Mouse (Mus musculus) left cerebral cortex, postnatal 4 days (tissue): ENCODE measurements around the gene Srsf1. TPM values are rescaled to one million over a fixed set of nuclear protein-coding genes. Genes with fewer than 3 reads are reported as not detected.
"Not testable (repeated sequence)": the region's sequence is repeated elsewhere in the genome, so short reads cannot be mapped to it uniquely, and the experiment has no call there.

Experiments
- DNase-seq: peaks from one replicate; pipeline ENCODE4 v3.0.0-alpha.2; 2022
- intact Hi-C: fragments of 180-260 bp; cut with DNase I; formaldehyde crosslinking; loops from one replicate; pipeline ENCODE4 v1.15.1; 2025
- total RNA-seq, 2 experiments: library from RNA; stranded (reverse); gene quantifications; 2 replicates each; pipeline ENCODE4 v1.2.3; 2021

The Srsf1 gene
- total RNA-seq, 2 experiments from 2014 or later = 261 to 264 TPM

DNA sequence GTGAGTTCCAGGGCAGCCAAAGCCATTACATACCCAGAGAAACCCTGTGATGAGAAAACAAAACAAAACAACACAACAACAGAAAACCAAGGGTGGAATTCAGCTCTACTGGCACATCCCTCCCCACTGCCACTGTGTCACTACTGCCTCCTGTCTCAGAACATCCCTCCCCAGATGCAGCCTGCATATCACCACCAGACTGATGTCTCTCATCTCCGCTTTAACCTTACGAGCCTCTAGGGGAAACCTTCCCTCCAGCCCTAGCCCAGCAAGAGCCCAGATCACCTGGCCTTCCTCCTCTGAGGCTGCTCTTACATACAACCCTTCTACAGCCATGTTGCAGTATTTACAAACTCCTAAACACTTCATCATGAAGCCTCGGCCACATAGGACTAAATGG, 9.8 kb upstream of the Srsf1 start:
- DNase-seq = no peak
- intact Hi-C loops = no loop called here

DNA sequence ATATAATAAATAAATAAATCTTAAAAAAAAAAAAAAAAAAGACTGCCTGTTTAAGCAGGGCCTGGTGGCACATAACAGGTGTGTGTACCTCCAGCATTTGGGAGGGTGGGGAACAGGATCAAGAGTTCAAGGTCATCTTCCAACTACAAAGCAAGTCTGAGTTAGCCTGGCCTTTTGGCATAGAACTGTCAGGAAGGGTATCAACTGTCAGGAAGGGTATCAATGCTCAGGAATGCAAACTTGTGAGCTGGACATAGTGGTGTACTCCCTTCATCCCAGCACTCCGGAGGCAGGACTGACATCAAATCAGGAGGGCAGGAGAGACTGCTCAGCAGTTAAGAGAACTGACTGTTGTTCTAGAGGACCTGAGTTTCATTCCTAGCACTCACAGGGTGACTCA, 8.1 kb upstream of the Srsf1 start:
- no peak for DNase-seq
- intact Hi-C loops = no loop called here

DNA sequence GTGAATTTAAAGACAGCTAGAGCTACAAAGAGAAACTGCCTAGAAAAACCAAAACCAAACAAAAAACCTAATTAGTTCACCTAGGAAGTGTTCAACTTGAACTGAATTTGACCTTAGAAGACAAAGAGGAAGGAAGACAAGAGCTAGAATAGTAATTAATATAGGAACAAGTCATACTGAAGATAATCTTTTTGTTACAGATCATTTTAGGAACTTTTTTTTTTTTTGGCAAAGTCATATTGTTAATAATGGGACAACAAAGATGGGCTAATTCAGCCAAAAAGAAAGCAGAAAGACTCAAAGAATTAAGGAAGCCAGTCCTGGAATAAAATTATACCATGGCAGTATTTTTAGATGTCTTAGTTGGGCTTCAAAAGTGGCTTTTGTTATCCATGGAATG, 2.9 kb upstream of the Srsf1 start:
- intact Hi-C loops = no loop called here
- DNase-seq = no peak

DNA sequence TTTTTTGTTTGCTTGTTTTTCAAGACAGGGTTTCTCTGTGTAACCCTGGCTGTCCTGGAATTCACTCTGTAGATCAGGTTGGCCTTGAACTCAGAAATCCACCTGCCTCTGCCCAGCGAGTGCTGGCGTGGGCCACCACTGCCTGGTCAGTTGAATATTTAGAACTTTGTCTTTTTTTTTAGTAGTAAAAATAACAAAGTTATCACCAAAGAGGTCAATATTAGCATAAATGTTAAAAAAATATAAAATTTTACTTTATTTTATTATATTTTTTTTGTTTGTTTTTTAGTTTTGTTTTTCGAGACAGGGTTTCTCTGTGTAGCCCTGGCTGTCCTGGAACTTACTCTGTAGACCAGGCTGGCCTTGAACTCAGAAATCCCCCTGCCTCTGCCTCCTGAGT, 2.0 kb upstream of the Srsf1 start:
- intact Hi-C loops = not testable (repeated sequence)

DNA sequence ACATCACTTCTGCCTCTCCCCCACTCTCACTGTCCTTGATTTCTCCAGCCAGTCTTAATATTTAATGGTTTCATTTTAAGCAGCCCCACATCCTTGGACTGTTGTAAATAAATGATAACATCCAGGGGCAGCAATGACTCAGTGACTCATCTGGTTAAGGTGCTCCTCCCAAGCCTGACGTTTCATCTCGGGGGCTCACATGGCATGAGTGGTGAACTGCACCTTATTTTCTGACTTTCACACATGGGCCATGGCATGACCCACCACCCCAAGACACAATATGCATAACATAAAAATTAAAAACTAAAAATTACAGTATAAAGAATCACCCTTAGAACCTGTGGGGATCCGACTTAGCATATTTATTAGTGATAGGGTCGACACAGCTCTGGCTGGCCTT, 1.3 kb upstream of the Srsf1 start:
- DNase-seq = no peak
- intact Hi-C loops = loop anchor here (2.0 kb wide), 1 partner anchor 71 kb away; no protein-coding TSS in a partner anchor

More for the DNA sequence above, 2.0 kb upstream of the Srsf1 start:
- DNase-seq = not testable (repeated sequence)

DNA sequence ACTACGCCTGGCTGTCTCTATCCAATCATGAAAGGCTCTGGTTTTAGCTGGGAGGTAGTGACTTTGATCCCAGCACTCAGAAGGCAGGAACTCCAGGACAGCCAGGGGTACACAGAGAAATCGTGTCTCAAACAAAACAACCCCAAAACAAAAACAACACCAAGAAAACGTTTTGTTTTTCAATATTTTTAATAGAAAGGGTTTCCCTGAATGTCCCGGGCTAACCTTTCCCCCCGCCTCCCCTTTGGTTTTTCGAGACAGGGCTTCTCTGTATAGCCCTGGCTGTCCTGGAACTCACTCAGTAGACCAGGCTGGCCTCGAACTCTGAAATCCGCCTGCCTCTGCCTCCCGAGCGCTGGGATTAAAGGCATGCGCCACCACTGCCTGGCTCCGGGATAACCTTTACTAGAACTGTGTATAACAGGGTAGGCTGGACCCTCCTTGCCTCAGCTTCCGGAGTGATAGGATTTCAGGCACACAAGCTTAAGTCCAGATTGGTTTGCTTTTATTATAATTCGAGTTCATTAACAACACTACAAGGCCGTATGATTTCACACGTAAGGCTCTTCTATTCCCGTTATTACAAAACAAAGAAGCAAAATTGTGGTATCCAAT, 743 bp upstream of the Srsf1 start:
- DNase-seq = no peak
- intact Hi-C loops = loop anchor here (2.0 kb wide), 1 partner anchor 72 kb away; no protein-coding TSS in a partner anchor

DNA sequence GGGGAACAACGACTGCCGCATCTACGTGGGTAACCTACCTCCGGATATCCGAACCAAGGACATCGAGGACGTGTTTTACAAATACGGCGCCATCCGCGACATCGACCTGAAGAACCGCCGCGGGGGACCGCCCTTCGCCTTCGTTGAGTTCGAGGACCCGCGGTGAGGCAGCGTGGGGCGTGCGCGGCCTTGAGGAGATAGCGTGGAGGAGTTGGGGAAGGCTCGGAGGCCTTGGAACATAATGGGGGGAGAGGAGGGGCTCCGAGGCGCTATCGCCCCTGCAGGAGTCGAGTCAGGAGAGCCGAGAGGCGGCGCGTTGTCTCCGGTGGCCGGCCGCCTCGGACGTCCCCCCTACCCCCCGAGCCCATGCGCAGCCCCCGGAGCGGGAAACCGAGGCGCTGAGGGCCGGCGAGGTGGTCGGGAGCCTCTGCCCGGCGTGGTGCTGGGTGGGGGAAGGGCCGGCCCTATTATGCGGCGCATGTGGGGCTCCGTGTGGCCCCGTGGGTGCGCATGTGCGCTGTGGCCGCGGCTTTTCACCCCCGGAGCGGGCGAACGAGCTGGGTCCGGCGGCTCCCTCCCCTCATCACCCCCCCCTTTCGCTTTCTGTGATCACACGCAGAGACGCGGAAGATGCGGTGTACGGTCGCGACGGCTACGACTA, 828 bp downstream of the Srsf1 start:
- peak; percentile 78 for DNase-seq
- intact Hi-C loops = loop anchor here (2.0 kb wide), 1 partner anchor 73 kb away; no protein-coding TSS in a partner anchor

DNA sequence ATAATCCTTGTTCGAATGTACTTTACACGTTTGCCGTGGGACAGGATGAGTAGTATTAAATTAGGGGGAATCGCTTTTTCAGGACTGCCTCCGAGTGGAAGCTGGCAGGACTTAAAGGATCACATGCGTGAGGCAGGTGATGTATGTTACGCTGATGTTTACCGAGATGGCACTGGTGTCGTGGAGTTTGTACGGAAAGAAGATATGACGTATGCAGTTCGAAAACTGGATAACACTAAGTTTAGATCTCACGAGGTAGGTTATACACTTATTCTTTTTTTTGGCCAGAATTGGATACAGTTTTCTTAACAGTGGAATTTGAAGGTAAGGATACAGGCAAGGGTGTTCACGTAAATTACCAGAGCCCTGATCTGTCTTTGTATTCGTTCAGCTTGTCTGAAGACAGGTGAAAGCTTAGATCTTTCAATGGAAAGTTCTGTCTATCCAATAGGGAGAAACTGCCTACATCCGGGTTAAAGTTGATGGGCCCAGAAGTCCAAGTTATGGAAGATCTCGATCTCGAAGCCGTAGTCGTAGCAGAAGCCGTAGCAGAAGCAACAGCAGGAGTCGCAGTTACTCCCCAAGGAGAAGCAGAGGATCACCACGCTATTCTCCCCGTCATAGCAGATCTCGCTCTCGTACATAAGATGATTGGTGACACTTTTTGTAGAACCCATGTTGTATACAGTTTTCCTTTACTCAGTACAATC, 1.9 kb downstream of the Srsf1 start:
- intact Hi-C loops = no loop called here

DNA sequence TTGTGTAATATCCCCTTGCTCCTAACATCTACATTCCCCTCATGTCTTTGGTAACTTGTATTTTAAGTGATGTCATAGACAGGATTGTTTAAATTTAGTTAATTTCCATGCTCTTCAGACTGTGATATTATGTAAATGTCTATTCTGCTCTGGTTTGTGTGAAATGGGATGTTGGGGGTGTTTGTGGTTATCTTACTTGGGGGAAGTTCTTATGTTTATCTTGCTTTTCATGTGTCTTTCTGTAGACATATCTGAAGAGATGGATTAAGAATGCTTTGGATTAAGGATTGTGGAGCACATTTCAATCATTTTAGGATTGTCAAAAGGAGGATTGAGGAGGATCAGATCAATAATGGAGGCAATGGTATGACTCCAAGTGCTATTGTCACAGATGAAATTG, 2.6 kb downstream of the Srsf1 start:
- no peak for DNase-seq
- intact Hi-C loops = loop anchor here (10.0 kb wide), 1 partner anchor 775 kb away; no protein-coding TSS in a partner anchor

More for the DNA sequence above, 1.9 kb downstream of the Srsf1 start:
- no peak for DNase-seq

DNA sequence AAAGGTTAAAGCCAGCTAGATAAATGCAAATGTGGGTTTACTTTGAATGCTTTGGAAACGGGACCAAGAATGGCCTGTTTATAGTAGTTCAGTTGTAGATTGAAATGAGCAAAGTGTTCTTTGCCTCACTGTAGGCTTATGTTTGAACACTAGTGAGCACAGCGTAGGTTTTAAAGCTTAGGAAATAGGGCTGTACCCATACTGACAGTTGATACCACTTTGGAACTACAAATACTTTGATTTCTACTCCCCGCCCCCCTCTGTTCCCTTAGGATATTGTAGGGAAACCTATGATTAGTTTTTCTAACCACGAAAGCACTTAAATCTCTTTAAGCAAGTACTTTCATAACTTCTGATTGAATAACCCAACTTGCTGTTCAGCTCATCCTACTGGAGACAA, 5.5 kb downstream of the Srsf1 start:
- intact Hi-C loops = loop anchor here (10.0 kb wide), 1 partner anchor 772 kb away; no protein-coding TSS in a partner anchor
- no peak for DNase-seq

DNA sequence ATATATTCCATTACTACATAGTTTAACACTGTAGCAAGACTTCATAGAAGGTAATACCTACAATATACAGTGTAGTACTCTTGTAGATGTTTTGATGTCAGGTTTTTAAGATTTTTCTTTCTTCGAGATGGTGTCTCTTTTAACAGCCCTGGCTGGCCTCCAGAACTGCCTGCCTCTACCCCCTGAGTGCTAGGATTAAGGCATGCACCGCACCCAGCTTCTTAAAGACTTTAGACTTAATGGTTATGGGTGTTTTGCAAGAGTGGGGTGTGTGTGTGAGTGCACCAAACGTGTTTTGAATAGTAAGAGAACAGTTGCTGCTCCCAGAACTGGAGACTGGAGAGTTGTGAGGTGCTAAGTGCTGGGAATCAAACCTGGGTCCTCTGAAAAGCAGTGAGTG, 6.6 kb downstream of the Srsf1 start:
- DNase-seq = no peak
- intact Hi-C loops = loop anchor here (10.0 kb wide), 1 partner anchor 771 kb away; no protein-coding TSS in a partner anchor

DNA sequence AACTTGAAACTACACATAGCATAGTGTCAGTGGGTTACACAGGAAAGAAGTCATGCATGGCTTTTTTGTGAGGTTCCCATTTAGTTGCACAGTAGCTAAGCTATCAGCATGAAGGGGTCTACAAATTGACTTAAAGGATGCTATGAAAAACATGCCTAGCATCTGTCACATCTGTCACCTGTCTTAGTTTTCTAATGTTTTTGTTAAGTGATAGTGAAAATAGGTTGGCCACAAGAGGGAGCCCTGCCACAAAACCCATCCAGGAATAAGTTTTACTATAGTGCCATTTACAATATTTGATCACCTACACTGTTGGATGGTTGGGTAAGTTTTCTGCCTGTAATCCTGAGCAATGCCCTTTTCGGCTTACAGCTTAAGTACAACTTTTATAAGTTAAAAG, 7.4 kb downstream of the Srsf1 start:
- intact Hi-C loops = loop anchor here (10.0 kb wide), 1 partner anchor 770 kb away; no protein-coding TSS in a partner anchor
- peak; percentile 30 for DNase-seq

DNA sequence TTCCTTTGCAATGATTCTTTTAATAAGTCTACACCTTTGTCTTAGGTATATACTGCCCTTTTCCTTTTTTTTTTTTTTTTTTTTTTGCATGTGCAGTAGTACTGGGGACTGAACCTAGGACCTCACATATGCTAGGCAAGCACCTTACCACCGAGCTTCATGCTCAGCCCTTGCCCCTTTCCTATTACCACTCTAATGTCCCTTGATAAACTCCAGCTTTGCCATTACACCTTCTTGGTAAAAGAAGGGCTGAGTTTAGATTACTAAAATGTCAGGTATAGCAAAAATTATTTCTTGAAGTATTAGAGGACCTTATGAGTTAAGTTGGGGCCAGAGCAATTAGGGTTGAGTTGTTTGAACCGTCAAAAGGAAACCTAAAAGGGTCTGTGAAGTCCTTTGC, 8.6 kb downstream of the Srsf1 start:
- intact Hi-C loops = loop anchor here (5.0 to 10.0 kb wide), 2 partner anchors 142 to 769 kb away; no protein-coding TSS in a partner anchor
- DNase-seq = no peak

DNA sequence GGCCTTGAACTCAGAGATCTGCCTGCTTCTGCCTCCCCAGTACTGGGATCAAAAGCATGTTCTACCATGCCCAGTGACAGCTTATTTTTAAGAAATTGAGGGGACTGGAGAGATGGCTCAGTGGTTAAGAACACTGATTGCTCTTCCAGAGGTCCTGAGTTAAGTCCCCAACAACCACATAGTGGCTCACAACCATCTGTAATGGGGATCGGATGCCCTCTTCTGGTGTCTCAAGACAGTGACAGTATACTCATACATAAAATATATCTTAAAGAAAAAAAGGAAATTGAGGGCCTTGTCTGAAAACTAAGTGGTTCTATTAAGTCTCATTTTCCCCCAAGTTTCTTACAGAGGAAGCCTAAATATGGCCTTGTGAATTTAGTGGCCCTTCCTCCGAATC, 10.6 kb downstream of the Srsf1 start:
- intact Hi-C loops = loop anchor here (5.0 to 10.0 kb wide), 2 partner anchors 140 to 767 kb away; no protein-coding TSS in a partner anchor
- no peak for DNase-seq

DNA sequence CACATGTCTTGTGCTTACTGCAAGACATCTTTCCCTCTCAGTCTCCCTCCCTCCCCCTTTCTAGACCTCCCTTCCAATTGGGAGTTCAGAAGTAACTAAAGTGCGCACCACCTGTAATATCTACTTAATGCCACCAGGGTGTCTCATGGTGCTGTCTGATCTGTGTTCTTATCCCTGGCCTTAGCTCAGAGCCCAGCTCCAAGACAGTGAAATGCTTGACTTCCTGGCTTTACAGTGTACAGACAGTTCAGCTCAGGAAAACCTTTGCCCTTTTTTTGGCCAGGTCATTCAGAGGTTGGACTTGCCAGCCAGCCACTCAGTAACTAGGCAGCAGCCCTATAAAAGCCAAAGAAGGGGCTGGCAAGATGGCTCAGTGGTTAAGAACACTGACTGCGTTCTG, 12.0 kb downstream of the Srsf1 start:
- intact Hi-C loops = loop anchor here (5.0 to 10.0 kb wide), 2 partner anchors 138 to 766 kb away; no protein-coding TSS in a partner anchor
- peak; percentile 24 for DNase-seq

DNA sequence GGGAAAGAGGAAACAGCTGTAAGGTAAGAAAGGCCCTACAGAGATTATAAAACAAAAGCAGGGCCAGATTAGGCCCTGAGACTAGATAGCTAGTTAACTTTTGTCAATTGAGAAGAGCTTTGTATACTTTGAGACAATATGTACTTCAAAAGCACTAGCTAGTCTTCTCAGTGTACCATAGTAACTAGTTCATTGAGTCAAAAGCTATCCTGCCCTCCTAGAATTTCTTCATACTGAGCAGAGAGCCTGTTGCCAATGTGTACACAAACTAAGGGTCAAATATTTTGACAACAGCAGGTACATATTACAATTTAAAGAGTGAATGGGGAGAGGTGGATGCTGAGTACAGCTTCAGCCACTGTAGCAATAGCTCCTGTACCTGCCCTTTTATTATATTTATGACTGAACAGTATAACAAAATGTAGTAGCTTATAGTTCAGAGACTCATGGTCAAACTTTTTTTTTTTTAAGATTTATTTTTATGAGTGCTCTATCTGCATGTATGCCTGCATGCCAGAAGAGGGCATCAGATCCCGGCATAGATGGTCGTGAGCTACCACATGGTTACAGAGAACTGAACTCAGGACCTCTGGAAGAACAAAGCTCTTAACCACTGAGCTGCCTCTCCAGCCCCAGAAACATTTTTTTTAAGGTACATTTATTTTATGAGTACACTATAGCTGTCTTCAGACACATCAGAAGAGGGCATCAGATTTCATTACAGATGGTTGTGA, 14.9 kb downstream of the Srsf1 start:
- intact Hi-C loops = no loop called here

DNA sequence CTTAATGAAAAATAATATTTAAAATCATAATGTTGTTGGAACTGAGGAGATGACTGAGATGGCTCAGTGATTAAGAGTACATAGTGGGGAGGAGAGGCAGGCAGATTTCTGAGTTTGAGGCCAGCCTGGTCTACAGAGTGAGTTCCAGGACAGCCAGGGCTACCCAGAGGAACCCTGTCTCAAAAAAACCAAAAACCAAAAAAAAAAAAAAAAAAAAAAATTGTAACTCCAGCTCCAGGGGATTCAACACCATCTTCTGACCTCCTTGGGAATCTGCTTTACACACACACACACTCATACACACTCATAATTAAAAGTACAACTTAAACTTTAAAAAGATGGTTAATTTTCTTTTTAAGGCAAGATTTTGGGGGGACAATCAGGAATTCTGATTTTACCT, 18.6 kb downstream of the Srsf1 start:
- intact Hi-C loops = no loop called here
- no peak for DNase-seq

More for the DNA sequence above, 14.9 kb downstream of the Srsf1 start:
- DNase-seq = no peak

DNA sequence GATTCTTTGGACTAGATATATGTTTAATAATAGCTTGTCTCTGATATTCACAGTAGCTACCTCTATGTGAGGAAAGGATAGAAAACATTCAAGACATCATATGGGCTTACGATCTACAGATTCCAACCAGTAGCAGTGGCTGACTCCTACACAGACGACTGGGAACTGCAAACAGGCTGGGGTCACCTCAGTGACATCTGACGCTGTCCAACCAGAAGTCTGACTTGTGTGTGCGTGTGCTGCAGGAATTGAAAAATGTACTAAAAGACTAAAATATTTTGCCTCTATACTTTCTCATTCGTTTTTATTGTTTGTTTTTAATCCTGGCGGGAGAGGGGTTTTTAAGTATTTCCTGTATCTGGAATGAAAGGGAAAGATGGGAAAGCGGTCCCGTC, 20.0 kb downstream of the Srsf1 start:
- DNase-seq = no peak
- intact Hi-C loops = no loop called here

DNA sequence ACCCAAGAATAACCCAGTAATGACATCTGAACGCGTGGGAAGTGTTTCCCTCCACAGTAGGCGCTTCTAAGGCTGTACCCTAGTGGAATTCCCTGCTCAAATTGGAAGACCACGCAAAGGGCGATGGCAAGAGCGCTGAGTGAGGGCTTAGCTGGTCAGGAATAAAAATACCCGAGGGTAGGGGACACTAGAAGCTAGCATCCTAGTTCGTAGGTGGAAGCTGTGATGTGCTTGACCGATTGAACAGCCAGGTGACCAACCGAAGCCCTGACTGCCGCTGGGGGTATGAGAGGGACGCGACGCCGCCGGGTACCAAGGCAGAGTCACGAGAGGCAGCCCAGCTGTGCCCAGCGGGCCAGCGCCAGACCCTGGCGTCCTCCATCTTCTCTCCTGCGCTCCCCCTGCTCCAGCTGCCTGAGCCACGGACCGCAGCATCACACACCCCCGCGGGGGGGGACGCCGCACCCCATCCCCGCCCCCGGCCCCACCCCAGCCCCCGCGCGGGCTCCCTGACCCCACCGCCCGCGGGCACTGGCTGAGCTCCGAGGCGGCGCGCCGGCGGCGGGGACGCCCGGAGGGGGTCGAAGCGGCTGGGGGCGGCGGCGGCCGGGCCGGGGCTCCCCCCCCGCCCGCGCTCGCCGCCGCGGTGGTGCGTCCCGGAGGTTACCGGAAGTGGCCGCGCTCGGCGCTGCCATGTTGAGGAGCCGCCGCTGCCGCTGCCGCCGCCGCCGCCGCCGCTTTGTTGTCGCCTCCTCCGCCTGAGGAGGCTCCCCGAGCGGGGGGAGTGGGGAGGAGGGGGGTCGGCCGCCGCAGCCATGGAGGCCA, 20.6 kb downstream of the Srsf1 start, which contains the start of gene Vezf1:
Gene Vezf1 (plus strand): TSS at position 694 of the 825 bp plus-strand sequence.
- DNase-seq = peak; percentile 83
- intact Hi-C loops = no loop called here
